Mouse (Mus musculus): ENCODE measurements around the gene Cblc.

- no peak for TF ChIP-seq CTCF (IDR thresholded peaks at IDR 0.05)
- TF ChIP-seq EP300 (IDR thresholded peaks at IDR 0.05) = no peak
Observed at GRCm38 (mm10) chr7:19840371-19840770, 43.8 kb upstream of the Cblc start.

Data from lung, postnatal 0 days (tissue).